Mouse (Mus musculus) forebrain, embryonic 11.5 days (tissue): ENCODE measurements around the gene Pcsk7. TPM values are rescaled to one million over a fixed set of nuclear protein-coding genes. Genes with fewer than 3 reads are reported as not detected.

ENCODE experiments used
- ATAC-seq: fragments of 200-750 bp; cut with Nextera tagmentation; replicated peaks from 2 replicates; pipeline ENCODE4 v1.8.0; 2017; ENCODE audit warnings: moderate TSS enrichment; ENCODE audit not compliant: low FRiP score
- DNase-seq: peaks from one replicate; pipeline ENCODE4 v3.0.0-alpha.2; 2017; ENCODE audit warnings: low spot score
- H3K27ac ChIP-seq: fragments of 300-500 bp; sonication (generic); 2 replicates; pipeline ENCODE4 v1.5.1; 2014; ENCODE audit warnings: low read depth, low read length
- H3K27me3 ChIP-seq: fragments of 300-500 bp; sonication (generic); 2 replicates; pipeline ENCODE4 v1.6.1; 2014; ENCODE audit warnings: mild to moderate bottlenecking, low read length, mixed read lengths; ENCODE audit not compliant: control insufficient read depth, insufficient read depth
- H3K36me3 ChIP-seq: fragments of 300-500 bp; sonication (generic); 2 replicates; pipeline ENCODE4 v1.6.1; 2014; ENCODE audit warnings: mild to moderate bottlenecking, low read length, moderate library complexity, mixed read lengths; ENCODE audit not compliant: control insufficient read depth, insufficient read depth
- H3K4me1 ChIP-seq: fragments of 300-500 bp; sonication (generic); replicated peaks from 2 replicates; pipeline ENCODE4 v1.6.1; 2014; ENCODE audit warnings: low read length, mixed read lengths; ENCODE audit not compliant: control insufficient read depth, insufficient read depth
- H3K4me2 ChIP-seq: fragments of 300-500 bp; sonication (generic); 2 replicates; pipeline ENCODE4 v1.6.1; 2014; ENCODE audit warnings: low read depth, mild to moderate bottlenecking, low read length, moderate library complexity, mixed read lengths; ENCODE audit not compliant: severe bottlenecking
- H3K4me3 ChIP-seq: fragments of 300-500 bp; sonication (generic); 2 replicates; pipeline ENCODE4 v1.5.1; 2014; ENCODE audit warnings: low read depth, low read length
- H3K9ac ChIP-seq: fragments of 300-500 bp; sonication (generic); 2 replicates; pipeline ENCODE4 v1.6.1; 2014; ENCODE audit warnings: low read length
- H3K9me3 ChIP-seq: fragments of 300-500 bp; sonication (generic); 2 replicates; pipeline ENCODE4 v1.6.1; 2016; ENCODE audit warnings: low read length, mixed read lengths; ENCODE audit not compliant: control insufficient read depth
- WGBS: fragments of 180-500 bp; shearing (Covaris S2); extraction: QIAGEN DNeasy Blood & Tissue Kit; methylation state at CpG from one replicate; pipeline ENCODE4 v1.1.7; 2014; 5-methylcytosine and 5-hydroxymethylcytosine counted together
- polyA plus RNA-seq: library from polyadenylated mRNA; unstranded; fragments of >200 nt; fragmentation: Nextera tagmentation; extraction: Ambion mirVana; gene quantifications from 2 replicates; pipeline ENCODE4 v1.2.1, GENCODE M21; 2014

Pcsk7 gene
- polyA plus RNA-seq, 1 experiment from 2014 or later: 18.8 TPM

DNA sequence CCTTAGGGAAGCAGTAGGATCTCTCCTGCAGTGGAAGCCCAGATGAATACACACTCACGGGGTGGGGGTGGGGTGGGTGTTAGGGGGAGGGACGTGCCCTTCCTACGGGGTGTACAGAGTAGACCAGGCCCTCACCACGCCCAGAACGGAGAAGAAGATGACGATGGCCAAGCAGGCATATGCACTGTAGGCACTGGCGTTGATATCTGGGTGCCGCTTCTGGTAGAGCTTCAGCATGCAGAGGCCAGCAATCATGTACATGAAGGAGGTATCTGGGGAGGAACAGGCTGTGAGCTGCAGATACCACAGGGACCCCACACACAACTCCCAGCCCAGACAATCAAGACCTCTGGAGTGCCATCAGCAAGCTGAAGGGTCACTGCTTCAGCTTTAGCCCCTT lies 36.6 kb downstream of the Pcsk7 start:
- WGBS: 93% methylated on average over 8 of the region's 8 CpGs

DNA sequence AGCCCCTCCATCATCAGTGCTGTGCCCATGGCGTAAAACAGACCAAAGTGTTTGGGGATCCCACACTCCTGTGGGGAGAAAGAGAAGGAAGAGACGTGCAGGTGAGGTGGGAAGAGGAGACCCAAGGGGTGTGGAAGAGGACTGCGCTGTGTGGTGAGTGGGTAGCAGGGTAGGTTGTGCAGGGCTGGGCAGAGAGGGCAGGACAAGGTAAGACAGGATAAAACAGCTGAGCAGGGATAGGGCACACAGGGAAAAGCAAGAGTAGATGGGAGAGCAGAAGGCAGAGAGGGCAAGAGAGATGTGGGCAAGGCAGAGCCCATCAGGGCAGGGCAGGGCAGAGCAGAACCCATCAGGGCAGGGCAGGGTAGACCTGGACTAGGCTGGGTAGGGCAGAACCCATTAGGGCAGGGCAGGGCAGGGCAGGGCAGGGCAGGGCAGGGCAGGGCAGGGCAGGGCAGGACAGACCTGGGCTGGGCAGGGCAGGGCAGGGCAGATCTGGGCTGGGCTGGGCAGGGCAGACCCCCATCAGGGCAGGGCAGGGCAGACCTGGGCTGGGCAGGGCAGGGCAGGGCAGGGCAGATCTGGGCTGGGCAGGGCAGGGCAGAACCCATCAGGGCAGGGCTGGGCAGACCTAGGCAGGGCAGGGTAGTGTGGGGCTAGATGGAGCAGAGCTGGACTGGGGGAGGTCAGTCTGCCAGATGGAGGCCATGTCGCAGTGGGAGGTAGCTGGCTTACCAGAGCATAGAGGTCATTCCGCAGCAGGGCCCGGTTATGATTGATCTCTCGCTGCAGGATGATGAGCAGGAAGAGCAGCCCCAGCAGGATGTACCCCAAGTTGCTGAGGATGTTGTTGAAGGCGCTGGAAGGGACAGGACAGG lies 37.6 kb downstream of the Pcsk7 start:
- H3K27me3 ChIP-seq: no peaks in the 10 kb centered on the region
- ATAC-seq (no peak), DNase-seq (no peak)
- H3K9me3 ChIP-seq: no peaks in the 10 kb centered on the region
- H3K4me2 ChIP-seq: no peak overlapping the region
- no peak overlapping the region for H3K4me3 ChIP-seq
- no peak overlapping the region for H3K9ac ChIP-seq
- H3K36me3 ChIP-seq: no peaks in the 10 kb centered on the region; the same call in 1 of the 2 replicates
- H3K27ac ChIP-seq: no peak overlapping the region
- H3K4me1 ChIP-seq: no peaks in the 10 kb centered on the region
- WGBS: 85% methylated on average over 8 of the region's 8 CpGs

More for the DNA sequence above, 36.6 kb downstream of the Pcsk7 start:
- Histone ChIP-seq H3K9me3 (no peaks in the 10 kb centered on the region), H3K27ac (no peak overlapping the region), H3K4me3 (no peak overlapping the region), H3K9ac (no peak overlapping the region), H3K4me2 (no peak overlapping the region), H3K36me3 (no peaks in the 10 kb centered on the region; the same call in 1 of the 2 replicates), H3K4me1 (no peaks in the 10 kb centered on the region), H3K27me3 (no peaks in the 10 kb centered on the region)
- no peak for DNase-seq
- ATAC-seq: no peak

GRCm38 (mm10) chr9:45944506-45945400 lies 38.5 kb downstream of the Pcsk7 start:
- H3K4me2 ChIP-seq: no peak overlapping the region
- no peaks in the 10 kb centered on the region for H3K4me1 ChIP-seq
- no peak overlapping the region for H3K9ac ChIP-seq
- no peaks in the 10 kb centered on the region for H3K27me3 ChIP-seq
- H3K4me3 ChIP-seq: no peak overlapping the region
- H3K9me3 ChIP-seq: no peaks in the 10 kb centered on the region
- DNase-seq (no peak), ATAC-seq (no peak)
- no peaks in the 10 kb centered on the region; the same call in 1 of the 2 replicates for H3K36me3 ChIP-seq
- 91% methylated on average over 13 of the region's 13 CpGs for WGBS
- H3K27ac ChIP-seq: no peak overlapping the region

DNA sequence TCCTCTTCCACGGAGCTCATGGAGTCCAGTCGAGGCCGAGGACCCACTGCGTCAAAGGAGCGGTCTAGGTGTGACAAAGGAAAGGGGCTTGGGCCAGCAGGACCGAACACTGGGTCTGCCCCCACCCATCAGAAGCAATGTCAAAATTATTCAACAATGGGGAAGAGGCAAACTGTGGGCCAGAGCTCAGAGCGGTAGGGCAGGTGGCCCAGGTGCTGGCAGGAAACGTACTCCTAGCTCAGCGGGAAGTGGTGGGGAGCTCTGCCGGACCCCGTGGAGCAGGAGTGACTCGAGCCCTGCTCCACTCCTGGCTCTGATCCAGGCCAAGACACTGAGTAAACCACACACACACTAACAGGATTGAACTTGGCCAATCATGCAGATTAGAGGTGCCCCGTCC lies 39.4 kb downstream of the Pcsk7 start:
- H3K36me3 ChIP-seq: no peaks in the 10 kb centered on the region; the same call in 1 of the 2 replicates
- H3K9ac ChIP-seq: no peak overlapping the region
- DNase-seq (no peak), ATAC-seq (no peak)
- no peaks in the 10 kb centered on the region for H3K4me1 ChIP-seq
- no peak overlapping the region for H3K4me2 ChIP-seq
- H3K27ac ChIP-seq: no peak overlapping the region
- 93% methylated on average over 13 of the region's 13 CpGs for WGBS
- no peaks in the 10 kb centered on the region for H3K27me3 ChIP-seq
- no peak overlapping the region for H3K4me3 ChIP-seq
- no peaks in the 10 kb centered on the region for H3K9me3 ChIP-seq

GRCm38 (mm10) chr9:45946182-45946871 lies 40.0 kb downstream of the Pcsk7 start:
- DNase-seq (no peak), ATAC-seq (no peak)
- H3K4me2 ChIP-seq: no peak overlapping the region
- no peak overlapping the region for H3K4me3 ChIP-seq
- no peaks in the 10 kb centered on the region for H3K27me3 ChIP-seq
- H3K27ac ChIP-seq: no peak overlapping the region
- H3K36me3 ChIP-seq: no peaks in the 10 kb centered on the region; the same call in 1 of the 2 replicates
- WGBS: 91% methylated on average over 16 of the region's 16 CpGs
- H3K9ac ChIP-seq: no peak overlapping the region
- no peaks in the 10 kb centered on the region for H3K4me1 ChIP-seq
- H3K9me3 ChIP-seq: no peaks in the 10 kb centered on the region

DNA sequence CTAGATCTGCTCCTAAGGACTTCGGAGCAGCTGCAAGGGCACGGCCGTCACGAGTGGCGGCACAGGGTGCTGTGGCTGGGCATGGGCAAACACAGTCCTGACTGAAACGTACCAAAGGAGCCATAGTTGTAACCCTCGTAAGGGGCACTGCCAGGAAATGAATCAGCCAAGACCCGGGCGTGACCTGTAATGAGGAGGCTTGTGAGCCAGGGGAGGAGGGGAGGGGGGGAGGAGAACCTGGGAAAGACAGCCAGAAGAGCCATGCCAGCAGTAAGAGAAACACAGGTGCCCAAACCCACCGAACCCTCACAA lies 40.5 kb downstream of the Pcsk7 start:
- Histone ChIP-seq H3K27ac (no peak overlapping the region), H3K27me3 (no peaks in the 10 kb centered on the region), H3K4me2 (no peak overlapping the region), H3K9ac (no peak overlapping the region), H3K4me3 (no peak overlapping the region), H3K4me1 (no peaks in the 10 kb centered on the region), H3K36me3 (no peaks in the 10 kb centered on the region; the same call in 1 of the 2 replicates), H3K9me3 (no peaks in the 10 kb centered on the region)
- ATAC-seq: no peak
- WGBS: 93% methylated on average over 10 of the region's 10 CpGs
- DNase-seq: no peak

DNA sequence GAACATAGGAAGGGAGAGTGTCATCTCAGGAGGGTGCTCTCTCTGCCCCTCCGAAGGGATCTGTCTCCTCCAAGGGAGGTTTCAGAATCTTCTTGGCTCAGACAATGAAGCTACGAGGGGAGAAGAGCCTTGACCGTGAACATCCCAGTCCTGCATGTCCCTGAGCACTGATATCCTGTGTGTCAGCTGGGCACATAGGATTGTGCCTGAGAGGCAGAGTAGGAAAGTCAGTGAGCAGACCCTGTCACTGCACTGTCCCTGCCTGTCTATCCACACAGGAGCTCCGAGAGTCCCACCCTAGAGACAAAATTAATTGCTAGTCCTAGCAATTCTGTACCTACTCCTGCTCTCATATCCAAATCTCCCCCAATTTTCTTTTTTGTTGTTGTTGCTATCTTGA lies 45.8 kb downstream of the Pcsk7 start:
- Histone ChIP-seq H3K4me3 (no peak overlapping the region), H3K9ac (no peak overlapping the region), H3K27ac (no peak overlapping the region), H3K27me3 (no peaks in the 10 kb centered on the region), H3K4me1 (peaks cover 11% of the 10 kb centered on the region; the same call in 1 of the 2 replicates), H3K9me3 (no peaks in the 10 kb centered on the region), H3K4me2 (no peak overlapping the region), H3K36me3 (no peaks in the 10 kb centered on the region; the same call in 1 of the 2 replicates)
- DNase-seq (no peak), ATAC-seq (no peak)
- WGBS: 89% methylated on average over 4 of the region's 4 CpGs

DNA sequence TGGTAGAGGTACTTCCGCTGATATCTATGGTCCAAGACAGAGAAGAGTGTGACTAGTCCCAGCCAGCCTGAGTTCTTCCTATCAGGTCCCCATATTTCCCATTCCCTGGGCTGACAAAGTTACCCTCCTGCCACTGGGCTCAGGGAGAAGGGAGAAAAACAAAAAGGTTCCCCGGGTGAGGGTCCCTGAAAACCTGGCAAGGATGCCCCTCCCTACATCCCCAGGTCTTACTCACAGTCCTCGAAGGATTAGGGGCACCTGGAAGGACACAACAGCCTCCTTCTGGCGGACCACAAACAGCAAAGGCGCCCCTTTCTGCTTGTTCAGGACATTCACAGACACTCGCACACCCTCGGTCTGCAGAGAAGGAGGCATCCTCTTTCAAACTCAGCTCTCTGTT lies 46.6 kb downstream of the Pcsk7 start:
- no peak overlapping the region for H3K4me3 ChIP-seq
- no peaks in the 10 kb centered on the region for H3K9me3 ChIP-seq

More for the DNA sequence above, 46.6 kb downstream of the Pcsk7 start:
- Histone ChIP-seq H3K4me1 (peaks cover 11% of the 10 kb centered on the region; the same call in 1 of the 2 replicates), H3K4me2 (no peak overlapping the region), H3K27ac (no peak overlapping the region), H3K36me3 (no peaks in the 10 kb centered on the region; the same call in 1 of the 2 replicates), H3K9ac (no peak overlapping the region; the same call in 1 of the 2 replicates), H3K27me3 (no peaks in the 10 kb centered on the region)
- 77% methylated on average over 7 of the region's 7 CpGs for WGBS
- no peak for DNase-seq
- no peak for ATAC-seq
